Mouse (Mus musculus) kidney, embryonic 16.5 days (tissue): Measurements from ENCODE around the gene Ppp5c. TPM values are rescaled to one million over a fixed set of nuclear protein-coding genes. Genes with fewer than 3 reads are reported as not detected.

ENCODE experiments used
- ATAC-seq: fragments of 200-750 bp; cut with Nextera tagmentation; 2 replicates; pipeline ENCODE4 v1.8.0; 2017; ENCODE audit warnings: moderate TSS enrichment; ENCODE audit not compliant: low FRiP score, low TSS enrichment
- H3K27ac ChIP-seq: fragments of 300-500 bp; sonication (generic); 2 replicates; pipeline ENCODE4 v1.5.1; 2014; ENCODE audit warnings: low read length
- H3K27me3 ChIP-seq: fragments of 300-500 bp; sonication (generic); 2 replicates; pipeline ENCODE4 v1.6.1; 2014; ENCODE audit warnings: low read length, control low read depth, mixed read lengths; ENCODE audit not compliant: insufficient read depth
- H3K36me3 ChIP-seq: fragments of 300-500 bp; sonication (generic); 2 replicates; pipeline ENCODE4 v1.6.1; 2014; ENCODE audit warnings: low read length, control low read depth, mixed read lengths; ENCODE audit not compliant: insufficient read depth
- H3K4me1 ChIP-seq: fragments of 300-500 bp; sonication (generic); 2 replicates; pipeline ENCODE4 v1.6.1; 2014; ENCODE audit warnings: low read length, control low read depth, mixed read lengths; ENCODE audit not compliant: insufficient read depth
- H3K4me2 ChIP-seq: fragments of 300-500 bp; sonication (generic); replicated peaks from 2 replicates; pipeline ENCODE4 v1.6.1; 2014; ENCODE audit warnings: low read depth, low read length
- H3K4me3 ChIP-seq: fragments of 300-500 bp; sonication (generic); 2 replicates; pipeline ENCODE4 v1.5.1; 2014; ENCODE audit warnings: mild to moderate bottlenecking, low read length
- H3K9ac ChIP-seq: fragments of 300-500 bp; sonication (generic); replicated peaks from 2 replicates; pipeline ENCODE4 v1.6.1; 2014; ENCODE audit warnings: low read length
- H3K9me3 ChIP-seq: fragments of 300-500 bp; sonication (generic); 2 replicates; pipeline ENCODE4 v1.6.1; 2016; ENCODE audit warnings: low read length, control low read depth
- WGBS: fragments of 180-500 bp; shearing (Covaris S2); extraction: QIAGEN DNeasy Blood & Tissue Kit; methylation state at CpG from one replicate; pipeline ENCODE4 v1.1.7; 2014; 5-methylcytosine and 5-hydroxymethylcytosine counted together
- polyA plus RNA-seq: library from polyadenylated mRNA; unstranded; fragments of >200 nt; fragmentation: Nextera tagmentation; extraction: Ambion mirVana; gene quantifications from 2 replicates; pipeline ENCODE4 v1.2.1, GENCODE M21; 2015

Gene Ppp5c
- polyA plus RNA-seq, 1 experiment from 2014 or later: 125 TPM

DNA sequence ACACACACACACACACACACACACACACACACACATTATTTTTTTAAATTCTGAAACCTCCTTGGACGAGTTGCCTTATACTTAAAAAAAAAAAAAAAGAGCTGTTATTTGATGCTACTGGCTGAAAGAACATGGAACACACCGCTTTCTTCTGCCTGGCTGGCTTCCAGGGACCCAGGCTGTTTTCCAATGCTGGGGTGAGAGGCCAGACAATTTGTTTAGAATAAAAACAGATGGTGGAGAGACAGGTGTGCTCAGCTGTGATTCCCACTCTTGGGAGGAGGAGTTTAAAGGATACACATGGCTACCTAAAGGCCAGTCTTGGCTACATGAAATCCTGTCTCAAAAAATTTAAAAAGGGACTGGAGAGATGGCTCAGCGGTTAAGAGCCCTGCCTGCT, 39.3 kb downstream of the Ppp5c start:
- no peaks in the 10 kb centered on the region for H3K9me3 ChIP-seq
- no peak overlapping the region for H3K9ac ChIP-seq
- H3K4me2 ChIP-seq: no peak overlapping the region
- peak overlapping the region; percentile 39; the same call in 1 of the 2 replicates for H3K27ac ChIP-seq
- 30% methylated on average over 3 of the region's 3 CpGs for WGBS
- H3K36me3 ChIP-seq: no peaks in the 10 kb centered on the region
- no peak for ATAC-seq
- no peaks in the 10 kb centered on the region for H3K27me3 ChIP-seq
- H3K4me1 ChIP-seq: peaks cover 31% of the 10 kb centered on the region
- H3K4me3 ChIP-seq: no peak overlapping the region

DNA sequence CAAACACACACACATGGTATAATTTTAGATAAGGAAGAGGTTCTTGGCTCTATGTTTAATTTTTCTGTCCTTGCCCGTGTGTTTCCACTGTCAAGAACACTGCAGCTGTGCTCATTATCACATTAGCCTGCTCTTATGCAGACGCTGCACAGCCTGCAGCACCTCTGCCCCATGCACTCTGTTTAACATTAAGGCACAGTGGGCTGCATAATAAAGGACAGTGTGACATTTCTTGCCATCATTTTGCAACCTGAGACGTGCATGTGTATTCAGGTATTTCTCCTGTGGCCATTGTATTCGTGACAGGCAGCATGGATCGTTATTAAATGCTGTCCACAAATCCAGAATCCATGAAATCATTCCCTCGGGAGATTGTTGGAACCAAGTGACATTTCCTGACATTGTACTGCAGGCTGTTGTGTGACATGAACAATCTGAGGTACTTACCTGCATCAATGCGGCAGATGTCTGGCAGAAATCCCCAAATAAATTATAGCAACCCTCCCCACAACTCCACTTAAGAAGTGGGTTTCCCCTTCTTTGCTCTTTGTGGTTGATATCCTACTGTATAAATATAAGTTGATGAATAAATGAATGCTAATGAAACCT, 40.1 kb downstream of the Ppp5c start:
- H3K9ac ChIP-seq: no peak overlapping the region
- 29% methylated on average over 7 of the region's 7 CpGs for WGBS
- no peaks in the 10 kb centered on the region for H3K9me3 ChIP-seq
- no peak for ATAC-seq
- no peaks in the 10 kb centered on the region for H3K27me3 ChIP-seq
- peak overlapping the region; percentile 39; the same call in 1 of the 2 replicates for H3K27ac ChIP-seq
- peaks cover 37% of the 10 kb centered on the region for H3K4me1 ChIP-seq
- H3K4me2 ChIP-seq: no peak overlapping the region
- no peaks in the 10 kb centered on the region for H3K36me3 ChIP-seq
- H3K4me3 ChIP-seq: no peak overlapping the region

DNA sequence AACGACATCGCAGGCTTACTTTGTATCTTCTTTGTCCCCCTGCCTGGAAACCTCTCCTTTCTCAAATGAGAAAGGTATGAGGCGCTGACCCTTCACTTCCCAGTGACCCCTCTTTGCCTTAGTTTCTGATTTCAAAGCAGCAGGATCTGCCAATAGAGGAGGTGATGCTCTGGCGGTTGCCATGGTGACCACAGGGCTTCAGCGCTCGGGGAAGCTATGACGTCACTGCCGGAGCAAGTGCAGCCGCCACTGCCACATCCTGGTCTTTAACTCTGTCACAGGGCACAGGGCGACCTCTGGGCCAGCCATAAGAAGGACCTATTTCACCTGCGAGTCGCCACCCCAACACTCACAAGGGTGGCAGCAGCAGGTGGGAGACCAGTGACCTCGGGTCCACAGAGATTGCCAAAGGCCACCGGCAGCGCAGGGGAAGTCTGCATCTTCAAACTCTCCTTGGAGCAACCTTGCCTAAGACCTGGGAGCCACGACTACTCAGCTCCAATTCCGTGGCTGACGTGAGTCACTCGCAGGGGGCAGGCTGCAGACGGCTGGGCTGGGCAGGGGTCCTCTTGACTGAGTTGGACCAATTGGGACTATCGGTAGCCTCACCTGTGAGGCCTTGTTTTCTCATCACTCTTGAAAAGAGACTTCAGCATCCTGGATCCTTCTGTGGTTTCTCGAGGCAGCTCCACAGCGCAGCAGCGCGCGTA, 44.7 kb downstream of the Ppp5c start, which contains the start of gene Gm42372:
Gm42372 (plus strand) TSS at position 228 of the 710 bp plus-strand sequence.
- Histone ChIP-seq H3K36me3 (no peaks in the 10 kb centered on the region), H3K4me2 (peak within 1 kb of the TSS; percentile 17), H3K4me1 (peaks cover 19% of the 10 kb centered on the region), H3K4me3 (no peak within 1 kb of the TSS), H3K9ac (no peak within 1 kb of the TSS), H3K9me3 (no peaks in the 10 kb centered on the region), H3K27me3 (no peaks in the 10 kb centered on the region), H3K27ac (no peak within 1 kb of the TSS)
- WGBS: 23% methylated on average over 26 of the region's 26 CpGs
- no peak for ATAC-seq

DNA sequence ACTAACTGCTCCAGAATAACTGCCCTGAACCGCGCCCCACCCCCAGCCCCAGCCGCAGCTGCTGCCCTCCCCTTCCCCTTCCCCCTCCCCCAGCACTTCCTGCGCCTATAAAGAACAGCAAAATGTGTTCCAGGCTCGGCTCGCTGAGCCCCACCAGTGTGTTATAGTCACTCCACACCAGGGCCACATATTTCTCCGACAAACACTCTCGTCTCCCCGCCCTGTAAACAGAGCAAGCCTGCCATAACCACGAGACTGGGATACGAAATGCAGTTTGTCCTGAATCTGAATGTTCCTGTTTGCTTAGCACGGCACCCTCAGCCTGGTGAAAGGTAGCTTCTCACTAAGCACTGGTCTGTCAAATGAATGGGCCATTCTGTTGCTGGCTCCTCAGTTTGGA, 47.4 kb downstream of the Ppp5c start:
- peak; percentile 67 for ATAC-seq
- H3K4me3 ChIP-seq: peak overlapping the region; percentile 36
- H3K4me2 ChIP-seq: peak overlapping the region; percentile 56
- H3K27me3 ChIP-seq: no peaks in the 10 kb centered on the region
- H3K27ac ChIP-seq: peak overlapping the region; percentile 86
- H3K9ac ChIP-seq: peak overlapping the region; percentile 68
- no peaks in the 10 kb centered on the region for H3K36me3 ChIP-seq
- H3K9me3 ChIP-seq: no peaks in the 10 kb centered on the region
- peaks cover 14% of the 10 kb centered on the region for H3K4me1 ChIP-seq
- WGBS: 3% methylated on average over 12 of the region's 12 CpGs

DNA sequence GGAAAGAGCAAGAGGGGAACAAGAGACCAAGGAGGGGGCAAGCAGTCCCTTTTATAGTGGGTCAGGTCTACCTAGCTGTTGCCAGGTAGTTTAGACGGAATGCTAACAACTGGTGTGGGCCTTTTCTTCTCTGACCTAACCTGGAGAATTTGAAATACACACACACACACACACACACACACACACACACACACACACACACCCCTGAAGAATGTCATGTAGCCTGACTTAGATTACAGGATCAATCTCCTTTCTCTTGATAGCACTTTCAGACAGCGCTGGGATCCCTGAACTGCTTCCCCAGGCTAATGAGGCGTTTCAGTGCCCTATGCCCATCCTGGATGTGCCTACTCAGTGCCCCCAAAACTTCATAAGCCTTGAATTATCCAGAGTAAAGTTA, 49.1 kb downstream of the Ppp5c start:
- Histone ChIP-seq H3K27ac (no peak overlapping the region), H3K4me3 (no peak overlapping the region), H3K36me3 (no peaks in the 10 kb centered on the region), H3K9ac (no peak overlapping the region), H3K27me3 (no peaks in the 10 kb centered on the region), H3K4me1 (peaks cover 14% of the 10 kb centered on the region), H3K4me2 (no peak overlapping the region), H3K9me3 (no peaks in the 10 kb centered on the region)
- ATAC-seq: no peak
- WGBS: 86% methylated on average over 3 of the region's 3 CpGs

DNA sequence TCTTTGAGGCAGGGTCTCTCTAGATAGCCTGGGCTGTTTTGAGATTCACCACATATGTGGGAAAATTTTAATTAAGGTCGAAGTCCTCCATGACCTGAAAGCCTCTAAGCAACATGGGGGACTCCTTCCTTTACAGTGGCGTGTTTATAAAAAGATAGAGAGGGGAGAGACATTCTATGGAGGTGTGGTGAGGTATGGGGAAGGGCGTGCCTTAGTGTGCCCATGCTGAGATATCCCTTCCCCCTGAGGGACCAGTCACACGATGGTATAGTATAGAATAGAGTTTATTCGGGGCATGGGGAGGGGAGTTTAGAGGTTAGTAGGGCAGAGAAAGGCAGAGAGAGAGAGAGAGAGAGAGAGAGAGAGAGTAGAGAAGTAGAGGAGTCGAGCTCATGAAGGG, 49.6 kb downstream of the Ppp5c start:
- no peaks in the 10 kb centered on the region for H3K9me3 ChIP-seq
- 78% methylated on average over 6 of the region's 6 CpGs for WGBS
- H3K4me3 ChIP-seq: no peak overlapping the region
- ATAC-seq: no peak
- H3K4me2 ChIP-seq: no peak overlapping the region
- H3K36me3 ChIP-seq: no peaks in the 10 kb centered on the region
- H3K4me1 ChIP-seq: peaks cover 13% of the 10 kb centered on the region
- no peak overlapping the region for H3K9ac ChIP-seq
- no peak overlapping the region for H3K27ac ChIP-seq
- no peaks in the 10 kb centered on the region for H3K27me3 ChIP-seq

DNA sequence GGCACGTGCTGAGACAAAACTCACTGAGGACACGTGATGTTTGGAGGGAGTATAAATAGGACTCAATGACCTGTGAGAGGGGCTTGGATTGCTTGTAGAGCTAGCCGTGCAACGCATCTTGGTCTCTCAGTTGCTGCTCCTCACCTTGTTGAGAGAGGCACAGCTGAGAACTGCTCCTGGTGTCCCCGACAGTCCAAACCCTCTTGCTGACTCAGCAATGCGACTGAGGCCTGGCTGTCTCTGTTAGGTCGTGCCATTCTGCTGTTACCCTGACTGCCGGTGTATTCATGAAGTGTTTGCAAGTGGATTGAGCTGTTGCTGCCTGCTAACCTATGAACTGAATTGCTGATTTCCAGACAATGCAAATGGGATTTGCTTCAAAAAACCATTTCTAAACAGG, 51.4 kb downstream of the Ppp5c start:
- Histone ChIP-seq H3K9me3 (no peaks in the 10 kb centered on the region), H3K27ac (no peak overlapping the region), H3K4me3 (no peak overlapping the region), H3K4me1 (peaks cover 7% of the 10 kb centered on the region; the same call in 1 of the 2 replicates), H3K36me3 (no peaks in the 10 kb centered on the region), H3K4me2 (no peak overlapping the region), H3K27me3 (no peaks in the 10 kb centered on the region), H3K9ac (no peak overlapping the region)
- ATAC-seq: no peak
- 49% methylated on average over 8 of the region's 8 CpGs for WGBS

DNA sequence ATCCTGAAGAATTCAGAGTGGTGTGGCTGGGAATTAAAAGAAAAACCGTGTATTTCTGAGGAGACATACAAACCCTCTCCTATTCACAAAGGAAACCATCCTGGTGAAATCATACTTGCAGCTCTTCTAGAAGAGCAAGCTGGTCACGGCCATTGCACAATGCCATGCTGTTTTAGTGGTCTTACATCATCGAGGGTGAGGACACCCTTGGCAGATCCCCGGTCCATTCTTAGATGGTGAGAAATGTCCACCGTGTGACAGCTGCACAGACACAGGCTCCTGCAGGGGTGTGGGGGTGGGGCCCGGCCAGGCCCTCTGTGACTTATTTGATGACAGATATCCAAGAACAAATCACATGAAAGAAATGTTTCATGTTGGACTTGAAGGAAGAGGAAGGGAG, 53.7 kb downstream of the Ppp5c start:
- Histone ChIP-seq H3K27me3 (no peaks in the 10 kb centered on the region), H3K4me2 (no peak overlapping the region), H3K36me3 (no peaks in the 10 kb centered on the region), H3K27ac (no peak overlapping the region), H3K9me3 (no peaks in the 10 kb centered on the region), H3K4me1 (no peaks in the 10 kb centered on the region), H3K9ac (no peak overlapping the region), H3K4me3 (no peak overlapping the region)
- ATAC-seq: no peak
- WGBS: 68% methylated on average over 6 of the region's 6 CpGs

DNA sequence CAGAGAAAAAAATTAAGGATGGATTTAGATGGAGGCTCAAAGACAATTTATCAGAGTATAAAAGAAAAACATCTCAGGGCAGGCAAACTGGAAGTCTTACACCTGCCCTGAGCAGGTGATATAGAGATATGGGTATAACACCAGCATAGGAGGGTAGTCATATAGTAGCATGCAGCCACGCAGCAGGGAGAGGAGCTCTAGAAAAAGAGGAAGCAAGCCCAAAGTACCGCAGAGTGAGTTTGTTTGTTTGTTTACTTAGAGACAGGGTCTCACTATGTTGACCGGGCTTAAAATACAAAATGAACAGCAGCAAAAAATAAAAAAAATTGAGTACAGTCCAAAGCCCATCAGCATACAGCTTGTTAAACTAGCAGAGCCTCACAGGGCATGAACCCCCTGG, 56.6 kb downstream of the Ppp5c start:
- no peaks in the 10 kb centered on the region for H3K27me3 ChIP-seq
- H3K9me3 ChIP-seq: no peaks in the 10 kb centered on the region
- no peak overlapping the region for H3K27ac ChIP-seq
- no peaks in the 10 kb centered on the region for H3K36me3 ChIP-seq
- no peak for ATAC-seq
- no peak overlapping the region for H3K4me2 ChIP-seq
- WGBS: 81% methylated on average over 3 of the region's 3 CpGs
- H3K9ac ChIP-seq: no peak overlapping the region
- no peaks in the 10 kb centered on the region for H3K4me1 ChIP-seq
- no peak overlapping the region for H3K4me3 ChIP-seq

DNA sequence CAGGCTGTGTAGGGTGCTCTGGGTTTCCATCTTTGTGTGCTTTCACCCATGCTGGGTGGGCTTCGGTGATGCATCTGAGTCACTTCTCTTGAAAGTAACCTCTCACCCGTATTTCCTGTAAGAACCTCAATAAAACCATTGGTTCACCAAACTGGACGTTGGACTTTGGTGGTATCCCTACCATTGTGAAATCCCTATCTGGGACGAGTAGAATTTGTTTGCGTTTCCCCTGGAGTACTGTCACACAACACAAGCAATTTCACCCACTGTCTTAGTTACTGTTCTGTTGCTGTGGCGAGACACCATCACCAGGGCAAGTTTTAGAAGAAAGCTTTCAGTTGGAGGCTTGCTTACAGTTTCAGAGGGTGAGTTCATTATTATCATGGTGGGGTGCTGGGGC, 59.3 kb downstream of the Ppp5c start:
- Histone ChIP-seq H3K27me3 (no peaks in the 10 kb centered on the region), H3K4me2 (no peak overlapping the region), H3K36me3 (no peaks in the 10 kb centered on the region), H3K9ac (no peak overlapping the region), H3K4me3 (no peak overlapping the region), H3K9me3 (no peaks in the 10 kb centered on the region), H3K27ac (no peak overlapping the region), H3K4me1 (no peaks in the 10 kb centered on the region)
- no peak for ATAC-seq
- WGBS: 83% methylated on average over 6 of the region's 6 CpGs
